Mouse (Mus musculus): ENCODE measurements at regions not wholly inside any gene's neighbourhood (a gene's known extent, or its start where the extent isn't known, plus 50 kb on each side); places are given as distances from the start of the nearest gene placed in this dataset.

DNA sequence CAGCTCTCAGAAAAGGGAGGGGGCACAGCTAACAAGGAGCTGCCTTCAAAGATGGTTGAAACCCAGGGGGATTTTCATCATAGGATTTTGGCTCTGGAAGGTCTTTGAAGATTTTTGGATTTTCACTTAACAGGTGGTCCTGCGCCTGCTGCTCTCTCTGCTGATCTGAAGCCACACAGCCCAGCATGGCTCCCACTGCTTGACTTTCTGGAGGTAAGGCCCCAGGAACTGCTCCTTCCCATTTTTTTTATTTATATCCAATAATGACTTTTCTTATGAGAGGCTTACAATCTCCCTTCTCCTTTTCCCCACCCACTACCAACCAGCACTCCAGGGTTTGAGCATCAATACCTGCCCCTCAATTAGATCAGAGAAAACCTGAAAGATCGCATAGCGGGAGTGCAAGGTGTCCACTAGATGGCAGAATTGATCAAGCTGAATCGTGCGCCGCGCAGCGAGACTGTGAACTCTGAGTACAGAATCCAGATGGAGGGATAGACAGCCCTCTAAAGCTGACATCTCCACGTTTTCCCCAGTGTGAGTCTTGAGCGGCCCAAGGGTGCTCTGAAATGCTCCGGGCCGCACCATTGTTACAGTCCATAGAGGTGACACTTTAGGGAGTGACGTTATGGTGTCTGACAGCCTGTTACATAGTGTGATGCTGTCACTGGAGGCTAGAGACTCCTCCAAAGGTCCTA, 194.6 kb upstream of the Ednrb start:
- ATAC-seq (ENCODE audit: low FRiP score) = peak; percentile 82
- Histone ChIP-seq H3K4me2 (peak overlapping the region; percentile 52), H3K9me3 (replicated peaks) (no peaks in the 10 kb centered on the region), H3K4me1 (peaks cover 2% of the 10 kb centered on the region; the same call in 1 of the 2 replicates), H3K36me3 (no peaks in the 10 kb centered on the region), H3K9ac (replicated peaks) (no peak overlapping the region), H3K4me3 (replicated peaks) (no peak overlapping the region), H3K27me3 (replicated peaks) (peaks cover 4% of the 10 kb centered on the region; the same call in 1 of the 2 replicates), H3K27ac (replicated peaks) (no peak overlapping the region)
- 9% methylated on average over 13 of the region's 13 CpGs for WGBS

DNA sequence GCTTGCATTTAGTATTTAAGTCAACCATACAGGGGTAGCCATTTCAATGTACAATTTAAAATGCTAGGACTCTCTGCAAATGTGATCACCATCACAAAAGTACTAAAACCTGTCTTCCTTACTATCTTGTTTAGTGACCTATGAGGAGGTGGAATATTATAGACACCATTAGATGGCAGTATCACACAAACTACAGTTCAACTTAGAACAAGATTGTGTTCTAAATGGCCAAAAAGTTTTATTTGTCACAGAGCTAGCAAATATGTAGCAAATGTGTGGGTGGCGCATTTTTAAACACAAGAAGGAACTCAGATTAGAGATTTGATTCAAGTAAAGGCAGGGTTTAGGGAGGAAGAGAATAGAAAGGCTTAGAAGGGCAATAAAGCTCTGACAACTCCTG, 189.4 kb upstream of the Ednrb start:
- Histone ChIP-seq H3K36me3 (no peaks in the 10 kb centered on the region), H3K9me3 (replicated peaks) (no peaks in the 10 kb centered on the region), H3K4me1 (peaks cover 12% of the 10 kb centered on the region), H3K4me3 (replicated peaks) (no peak overlapping the region), H3K9ac (replicated peaks) (no peak overlapping the region), H3K27ac (replicated peaks) (no peak overlapping the region), H3K27me3 (replicated peaks) (peaks cover 1% of the 10 kb centered on the region; the same call in 1 of the 2 replicates), H3K4me2 (no peak overlapping the region)
- 51% methylated on average over 1 of the region's 1 CpGs for WGBS
- ATAC-seq (ENCODE audit: low FRiP score) = no peak; the same call in 1 of the 2 replicates

DNA sequence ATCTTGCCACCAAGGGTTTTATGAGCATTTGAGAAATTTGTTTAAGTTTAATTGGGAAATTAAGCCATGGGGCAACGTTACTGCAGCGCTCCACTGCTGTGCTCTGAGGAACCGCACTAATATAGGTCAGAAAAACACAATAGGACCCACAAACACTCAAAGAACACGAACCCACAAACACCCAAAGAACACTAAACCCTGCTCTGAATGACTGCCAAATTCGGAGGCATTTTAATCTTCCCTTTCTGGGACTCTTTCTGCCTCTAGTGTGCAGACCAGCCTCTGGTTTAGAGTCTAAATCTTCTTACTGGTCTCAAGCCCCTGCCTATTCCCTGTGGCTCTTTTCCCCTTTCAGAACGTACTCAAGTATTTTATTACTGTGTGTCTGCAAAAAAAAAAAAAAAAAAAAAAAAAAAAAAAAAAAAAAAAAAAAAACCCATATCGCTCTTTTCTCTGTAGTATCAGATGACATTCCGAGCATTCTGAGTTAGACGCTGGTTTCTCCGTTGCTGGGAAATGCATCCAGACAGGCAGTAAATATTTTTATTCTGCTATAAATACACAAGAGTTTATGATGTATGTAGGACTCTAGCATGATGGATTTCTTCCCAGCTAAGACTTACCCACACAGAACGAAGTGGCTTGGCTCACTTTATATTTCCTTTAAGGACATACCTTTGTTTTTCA, 186.7 kb upstream of the Ednrb start:
- Histone ChIP-seq H3K9me3 (replicated peaks) (no peaks in the 10 kb centered on the region), H3K4me2 (peak overlapping the region; percentile 20; the same call in 1 of the 2 replicates), H3K27ac (replicated peaks) (no peak overlapping the region), H3K4me1 (peaks cover 16% of the 10 kb centered on the region), H3K9ac (replicated peaks) (no peak overlapping the region), H3K36me3 (no peaks in the 10 kb centered on the region), H3K4me3 (replicated peaks) (no peak overlapping the region), H3K27me3 (replicated peaks) (peaks cover 4% of the 10 kb centered on the region; the same call in 1 of the 2 replicates)
- 0 out of 2 replicates have a peak, but pooled peaks have one; percentile 26 for ATAC-seq (ENCODE audit: low FRiP score)
- WGBS = 26% methylated on average over 11 of the region's 11 CpGs

DNA sequence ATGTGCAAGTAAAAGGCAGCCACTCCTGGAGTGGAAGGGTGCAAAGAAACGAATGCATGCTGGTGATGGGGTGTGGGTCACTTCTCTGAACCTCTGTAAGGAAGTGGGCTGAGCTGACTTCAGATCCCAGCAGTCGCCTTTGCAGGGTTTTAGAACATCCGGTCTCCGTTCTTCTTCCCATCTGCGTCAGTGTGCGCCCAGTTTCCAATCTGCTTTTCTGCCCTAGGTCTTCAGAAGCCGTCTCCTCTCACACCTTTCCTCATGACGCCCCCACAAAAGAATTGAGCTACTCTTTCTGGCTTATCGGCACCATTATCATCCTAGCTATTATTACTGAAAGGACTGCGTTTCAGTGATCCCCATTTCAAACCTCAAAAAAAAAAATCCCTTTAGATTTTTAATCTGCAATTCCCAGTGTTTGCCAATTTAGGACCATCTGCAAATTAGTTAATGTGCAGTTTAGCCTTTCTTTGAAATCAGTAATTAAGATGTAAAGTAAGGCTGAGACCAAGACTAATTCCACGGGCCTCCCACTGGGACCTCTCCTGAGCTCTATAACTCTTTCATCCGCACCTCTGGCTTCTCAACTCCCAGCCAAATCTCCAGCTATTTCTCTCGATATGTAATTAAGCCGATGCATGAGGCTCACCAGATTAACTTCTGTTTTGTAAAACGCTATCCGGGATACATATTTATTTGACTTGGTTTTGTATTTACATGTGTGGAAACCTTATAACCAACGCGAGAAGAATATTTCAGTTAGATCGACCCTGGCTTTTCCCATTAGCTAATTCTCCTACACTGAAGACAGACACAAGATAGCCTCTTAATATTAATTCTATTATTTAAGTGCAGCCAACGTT, 185.7 kb upstream of the Ednrb start:
- Histone ChIP-seq H3K27me3 (replicated peaks) (peaks cover 4% of the 10 kb centered on the region; the same call in 1 of the 2 replicates), H3K27ac (replicated peaks) (no peak overlapping the region), H3K9ac (replicated peaks) (no peak overlapping the region), H3K4me2 (0 out of 2 replicates have a peak overlapping the region, but pooled peaks have one; percentile 9), H3K4me1 (peaks cover 16% of the 10 kb centered on the region), H3K9me3 (replicated peaks) (no peaks in the 10 kb centered on the region), H3K36me3 (no peaks in the 10 kb centered on the region), H3K4me3 (replicated peaks) (no peak overlapping the region)
- 23% methylated on average over 20 of the region's 20 CpGs for WGBS
- ATAC-seq (ENCODE audit: low FRiP score) = no peak

DNA sequence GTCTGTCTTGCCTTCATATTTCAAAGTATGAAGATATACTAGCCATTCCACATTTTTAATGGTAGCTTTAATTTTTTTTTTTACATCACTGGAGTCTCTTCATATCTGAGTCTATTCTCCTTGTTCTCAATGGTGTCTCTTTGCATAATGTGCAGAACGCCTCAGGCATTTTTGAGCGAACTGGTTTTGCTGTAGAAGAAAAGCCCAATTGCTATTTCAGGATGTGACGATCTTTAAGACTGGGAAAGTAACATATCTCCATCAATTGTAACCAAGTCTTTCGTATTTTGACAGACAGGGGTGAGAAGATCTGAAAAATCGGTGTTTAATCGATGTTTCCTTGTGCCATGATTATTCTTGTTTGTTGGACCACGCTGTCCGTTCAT, 183.7 kb upstream of the Ednrb start:
- Histone ChIP-seq H3K4me1 (peaks cover 16% of the 10 kb centered on the region), H3K4me2 (no peak overlapping the region), H3K36me3 (no peaks in the 10 kb centered on the region), H3K9me3 (replicated peaks) (no peaks in the 10 kb centered on the region), H3K27me3 (replicated peaks) (peaks cover 4% of the 10 kb centered on the region; the same call in 1 of the 2 replicates), H3K4me3 (replicated peaks) (no peak overlapping the region), H3K9ac (replicated peaks) (no peak overlapping the region), H3K27ac (replicated peaks) (no peak overlapping the region)
- WGBS = 79% methylated on average over 8 of the region's 8 CpGs
- no peak for ATAC-seq (ENCODE audit: low FRiP score)

DNA sequence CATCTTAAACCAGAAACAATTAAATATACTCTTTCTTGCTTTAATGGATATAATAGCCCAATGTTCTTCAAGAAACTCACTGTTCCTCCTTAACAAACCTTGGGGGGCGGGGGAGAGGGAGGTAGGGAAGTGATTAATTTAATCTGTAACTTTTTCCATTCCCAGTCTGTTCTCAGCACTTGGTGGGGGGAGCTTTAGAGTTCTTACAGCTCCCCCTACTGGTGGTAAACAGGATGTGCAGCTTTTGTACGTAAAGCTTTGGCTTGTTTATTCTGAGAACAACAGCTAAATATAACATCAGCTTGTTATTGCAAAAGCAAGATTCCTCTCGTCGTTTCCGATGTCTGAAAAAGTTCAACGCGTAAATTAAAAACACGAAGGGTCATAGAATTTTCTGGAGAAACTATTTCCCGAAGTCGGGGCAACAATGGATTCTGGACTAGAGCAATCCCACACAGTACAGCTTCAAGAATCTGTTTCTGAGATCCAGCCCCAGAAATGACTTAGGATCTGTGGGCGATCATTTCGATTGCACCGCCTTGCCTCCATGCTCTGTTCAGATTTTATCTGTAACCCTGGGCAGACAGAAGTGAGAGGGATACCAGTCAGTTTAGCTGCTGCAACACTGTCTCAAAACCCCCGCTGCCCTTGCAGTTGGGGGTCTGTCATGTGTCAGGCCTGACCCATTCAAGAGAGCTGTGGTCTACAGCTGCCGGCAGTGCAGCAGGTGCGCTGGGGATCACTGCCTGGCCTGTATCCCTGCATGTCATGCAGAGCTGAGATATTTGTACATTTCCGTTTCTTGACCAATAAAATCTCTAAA, 183.1 kb upstream of the Ednrb start:
- Histone ChIP-seq H3K27me3 (replicated peaks) (peaks cover 4% of the 10 kb centered on the region; the same call in 1 of the 2 replicates), H3K4me1 (peaks cover 16% of the 10 kb centered on the region), H3K36me3 (no peaks in the 10 kb centered on the region), H3K9ac (replicated peaks) (no peak overlapping the region), H3K4me2 (peak overlapping the region; percentile 22; the same call in 1 of the 2 replicates), H3K27ac (replicated peaks) (no peak overlapping the region), H3K4me3 (replicated peaks) (no peak overlapping the region), H3K9me3 (replicated peaks) (no peaks in the 10 kb centered on the region)
- ATAC-seq (ENCODE audit: low FRiP score) = peak; percentile 78; the same call in 1 of the 2 replicates
- 24% methylated on average over 17 of the region's 17 CpGs for WGBS

DNA sequence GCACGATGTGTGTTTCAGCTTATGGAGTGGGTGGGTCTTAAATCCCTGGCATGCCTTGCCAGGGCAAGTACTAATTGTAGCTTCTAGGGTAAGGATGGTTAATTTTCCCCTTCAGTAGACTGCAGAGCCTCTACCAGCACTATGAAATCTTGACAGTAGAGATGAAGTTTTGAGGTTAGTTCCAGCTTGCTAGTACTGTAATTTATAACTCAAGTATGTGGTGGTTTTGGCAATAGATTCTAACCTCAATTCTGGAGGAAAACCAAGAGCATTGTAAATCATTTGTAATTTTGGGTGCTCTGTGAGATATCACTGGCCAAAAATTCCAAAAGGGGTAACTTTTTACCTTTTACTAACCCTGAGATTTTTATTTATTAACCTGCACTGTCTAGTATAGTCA, 164.3 kb upstream of the Ednrb start:
- no peaks in the 10 kb centered on the region for H3K9me3 ChIP-seq (replicated peaks)
- no peaks in the 10 kb centered on the region for H3K4me1 ChIP-seq
- WGBS = 90% methylated on average over 1 of the region's 1 CpGs
- no peak overlapping the region for H3K27ac ChIP-seq (replicated peaks)
- no peaks in the 10 kb centered on the region for H3K27me3 ChIP-seq (replicated peaks)
- H3K36me3 ChIP-seq = no peaks in the 10 kb centered on the region
- no peak for ATAC-seq (ENCODE audit: low FRiP score)
- H3K4me3 ChIP-seq (replicated peaks) = no peak overlapping the region
- no peak overlapping the region for H3K9ac ChIP-seq (replicated peaks)
- H3K4me2 ChIP-seq = no peak overlapping the region

DNA sequence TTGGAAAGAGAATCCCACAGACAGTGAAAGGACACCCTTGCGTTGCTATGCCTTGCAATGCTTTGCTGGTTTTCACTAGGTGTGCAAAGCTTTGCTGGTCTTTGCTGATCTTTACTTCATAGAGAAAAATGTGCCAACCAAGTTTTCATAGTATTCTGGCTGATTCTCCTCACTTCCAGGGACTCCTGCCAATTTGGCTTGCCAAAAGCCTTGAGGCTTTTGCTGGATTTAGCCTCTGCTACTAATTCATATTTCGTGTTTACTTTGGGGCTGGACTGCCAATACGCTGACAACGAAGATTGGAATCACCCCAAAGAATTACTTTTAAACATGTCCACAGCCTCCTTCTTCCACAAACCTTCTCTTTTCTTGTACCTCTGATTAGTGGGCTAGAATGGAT, 162.2 kb upstream of the Ednrb start:
- no peaks in the 10 kb centered on the region for H3K4me1 ChIP-seq
- WGBS = 91% methylated on average over 4 of the region's 4 CpGs
- H3K36me3 ChIP-seq = no peaks in the 10 kb centered on the region
- H3K9me3 ChIP-seq (replicated peaks) = no peaks in the 10 kb centered on the region
- no peak overlapping the region for H3K4me2 ChIP-seq
- ATAC-seq (ENCODE audit: low FRiP score) = no peak
- H3K9ac ChIP-seq (replicated peaks) = no peak overlapping the region
- no peak overlapping the region for H3K4me3 ChIP-seq (replicated peaks)
- no peak overlapping the region for H3K27ac ChIP-seq (replicated peaks)
- no peaks in the 10 kb centered on the region for H3K27me3 ChIP-seq (replicated peaks)

DNA sequence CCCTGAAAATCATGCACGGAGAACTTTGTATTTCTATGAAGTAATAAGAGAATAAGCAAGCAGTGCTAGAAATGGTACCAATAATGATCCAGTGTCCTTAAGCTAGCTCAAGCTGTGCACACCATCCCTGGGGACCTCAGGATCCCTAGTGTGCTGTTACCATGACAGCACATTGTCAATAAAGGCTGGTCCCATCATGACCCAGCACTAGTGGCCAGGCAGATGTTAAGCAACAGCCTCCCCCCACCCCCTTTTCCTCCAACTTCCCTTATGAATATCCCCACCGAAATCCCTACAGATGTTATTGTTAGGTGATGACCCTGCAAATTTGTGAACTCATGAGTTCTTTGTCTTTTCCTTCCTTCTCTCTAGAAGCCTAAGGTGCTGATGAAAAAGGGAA, 160.9 kb upstream of the Ednrb start:
- H3K27ac ChIP-seq (replicated peaks) = no peak overlapping the region
- H3K27me3 ChIP-seq (replicated peaks) = no peaks in the 10 kb centered on the region
- H3K4me3 ChIP-seq (replicated peaks) = no peak overlapping the region
- H3K9me3 ChIP-seq (replicated peaks) = no peaks in the 10 kb centered on the region
- WGBS = 76% methylated on average over 2 of the region's 2 CpGs
- H3K4me2 ChIP-seq = no peak overlapping the region
- no peaks in the 10 kb centered on the region for H3K36me3 ChIP-seq
- ATAC-seq (ENCODE audit: low FRiP score) = no peak
- no peak overlapping the region for H3K9ac ChIP-seq (replicated peaks)
- H3K4me1 ChIP-seq = no peaks in the 10 kb centered on the region

DNA sequence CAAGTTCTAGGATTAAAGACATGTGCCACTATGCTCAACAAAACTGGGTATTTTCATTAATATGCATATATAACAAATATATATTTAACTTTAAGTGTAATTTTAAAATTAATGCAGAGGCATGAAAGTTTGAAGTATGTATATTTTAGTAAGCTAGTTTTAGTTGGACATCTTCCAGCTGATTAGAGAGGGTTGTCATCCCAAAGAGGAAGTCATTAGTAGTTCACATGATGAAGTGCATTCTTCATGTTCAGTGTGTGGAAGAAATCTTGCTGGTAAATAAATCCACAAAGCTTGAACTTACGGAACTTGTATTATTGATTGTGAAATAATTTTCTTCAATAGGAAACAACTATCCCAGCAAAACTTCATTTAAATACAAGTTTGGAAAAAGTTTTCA, 158.2 kb upstream of the Ednrb start:
- Histone ChIP-seq H3K27ac (replicated peaks) (no peak overlapping the region), H3K36me3 (no peaks in the 10 kb centered on the region), H3K4me1 (no peaks in the 10 kb centered on the region), H3K9ac (replicated peaks) (no peak overlapping the region), H3K9me3 (replicated peaks) (no peaks in the 10 kb centered on the region), H3K27me3 (replicated peaks) (no peaks in the 10 kb centered on the region), H3K4me2 (no peak overlapping the region), H3K4me3 (replicated peaks) (no peak overlapping the region)
- no peak for ATAC-seq (ENCODE audit: low FRiP score)
- WGBS = 75% methylated on average over 1 of the region's 1 CpGs

DNA sequence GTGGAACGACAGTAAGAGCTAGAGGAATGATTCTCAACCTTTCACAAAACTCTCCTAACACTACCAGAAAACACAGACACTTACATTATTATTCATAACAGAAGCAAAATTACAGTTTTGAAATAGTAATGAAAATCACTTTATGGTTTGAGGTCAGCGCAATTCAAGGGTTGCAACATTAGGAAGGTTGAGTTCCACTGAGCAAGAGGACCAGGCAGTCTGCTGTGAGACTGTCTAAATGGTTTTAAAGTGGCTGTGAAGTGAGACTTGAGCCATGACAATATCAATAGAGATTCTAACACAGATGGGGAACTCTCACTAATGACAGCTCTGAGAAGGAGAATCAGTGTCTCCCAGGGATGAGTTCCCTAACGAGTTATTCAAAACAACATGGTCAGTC, 146.2 kb upstream of the Ednrb start:
- Histone ChIP-seq H3K4me1 (no peaks in the 10 kb centered on the region), H3K27ac (replicated peaks) (no peak overlapping the region), H3K9me3 (replicated peaks) (no peaks in the 10 kb centered on the region), H3K9ac (replicated peaks) (no peak overlapping the region), H3K36me3 (no peaks in the 10 kb centered on the region), H3K27me3 (replicated peaks) (no peaks in the 10 kb centered on the region), H3K4me2 (no peak overlapping the region), H3K4me3 (replicated peaks) (no peak overlapping the region)
- WGBS = 87% methylated on average over 3 of the region's 3 CpGs
- ATAC-seq (ENCODE audit: low FRiP score) = no peak

Measured in neural tube, embryonic 15.5 days (tissue).